Mouse (Mus musculus) ovary, postnatal 36 days (tissue): ENCODE results near the gene Acod1.

Experiments
- DNase-seq: peaks from one replicate; pipeline ENCODE4 v3.0.0; 2022; ENCODE audit warnings: low spot score, mixed read lengths

The Acod1 gene

GRCm38 (mm10) chr14:103102246-103102645 is 55.5 kb downstream of the Acod1 start:
- DNase-seq = no peak

- no peak for DNase-seq
Observed at GRCm38 (mm10) chr14:103102731-103103335, 56.1 kb downstream of the Acod1 start.
